Mouse (Mus musculus) embryonic facial prominence, embryonic 13.5 days (tissue): ENCODE measurements around the gene Arid1b. TPM values are rescaled to one million over a fixed set of nuclear protein-coding genes. Genes with fewer than 3 reads are reported as not detected.
A peak's percentile ranks its signal among the peaks of the same experiment; 100 is the strongest.

Source experiments
- ATAC-seq: fragments of 200-750 bp; cut with Nextera tagmentation; 2 replicates; pipeline ENCODE4 v1.8.0; 2017; ENCODE audit warnings: low read depth; ENCODE audit not compliant: insufficient number of reproducible peaks, insufficient read depth, low FRiP score, low TSS enrichment
- H3K27ac ChIP-seq: fragments of 300-500 bp; sonication (generic); 2 replicates; pipeline ENCODE4 v1.5.1; 2015; ENCODE audit warnings: moderate library complexity, mild to moderate bottlenecking, inconsistent platforms
- H3K27me3 ChIP-seq: fragments of 300-500 bp; sonication (generic); 2 replicates; pipeline ENCODE4 v1.6.1; 2015; ENCODE audit warnings: mild to moderate bottlenecking, inconsistent platforms
- H3K36me3 ChIP-seq: fragments of 300-500 bp; sonication (generic); 2 replicates; pipeline ENCODE4 v1.6.1; 2015; ENCODE audit warnings: mild to moderate bottlenecking, inconsistent platforms
- H3K4me1 ChIP-seq: fragments of 300-500 bp; sonication (generic); 2 replicates; pipeline ENCODE4 v1.6.1; 2015; ENCODE audit warnings: inconsistent platforms
- H3K4me2 ChIP-seq: fragments of 300-500 bp; sonication (generic); 2 replicates; pipeline ENCODE4 v1.6.1; 2015; ENCODE audit warnings: moderate library complexity, mild to moderate bottlenecking, inconsistent platforms
- H3K4me3 ChIP-seq: fragments of 300-500 bp; sonication (generic); 2 replicates; pipeline ENCODE4 v1.5.1; 2015; ENCODE audit warnings: mild to moderate bottlenecking, inconsistent platforms
- H3K9ac ChIP-seq: fragments of 300-500 bp; sonication (generic); 2 replicates; pipeline ENCODE4 v1.6.1; 2015; ENCODE audit warnings: mild to moderate bottlenecking, inconsistent platforms
- H3K9me3 ChIP-seq: fragments of 300-500 bp; sonication (generic); 2 replicates; pipeline ENCODE4 v1.6.1; 2016; ENCODE audit warnings: inconsistent platforms
- WGBS: fragments of 180-500 bp; shearing (Covaris S2); methylation state at CpG from one replicate; pipeline ENCODE4 v1.1.7; 2015; ENCODE audit warnings: mixed read lengths; 5-methylcytosine and 5-hydroxymethylcytosine counted together
- polyA plus RNA-seq: library from polyadenylated mRNA; unstranded; fragments of >200 nt; fragmentation: Nextera tagmentation; extraction: Ambion mirVana; gene quantifications from 2 replicates; pipeline ENCODE4 v1.2.1, GENCODE M21; 2015

The Arid1b gene
- polyA plus RNA-seq, 1 experiment from 2014 or later, result 13.0 TPM

GRCm38 (mm10) chr17:5238387-5239245, 244.5 kb downstream of the Arid1b start:
- Histone ChIP-seq H3K36me3 (0 out of 2 replicates have a peak, but pooled peaks cover 3% of the 10 kb centered on the region), H3K4me2 (no peak overlapping the region), H3K9ac (no peak overlapping the region), H3K9me3 (no peaks in the 10 kb centered on the region), H3K4me3 (no peak overlapping the region), H3K27ac (no peak overlapping the region), H3K27me3 (no peaks in the 10 kb centered on the region), H3K4me1 (peaks cover 53% of the 10 kb centered on the region)
- 78% methylated on average over 16 of the region's 16 CpGs for WGBS
- no peak for ATAC-seq

GRCm38 (mm10) chr17:5244526-5244925, 250.4 kb downstream of the Arid1b start:
- no peak for ATAC-seq
- H3K36me3 ChIP-seq, result peaks cover 9% of the 10 kb centered on the region; the same call in 1 of the 2 replicates
- H3K9me3 ChIP-seq, result no peaks in the 10 kb centered on the region
- H3K4me1 ChIP-seq, result peaks cover 22% of the 10 kb centered on the region
- no peak overlapping the region for H3K4me3 ChIP-seq
- H3K4me2 ChIP-seq, result no peak overlapping the region
- no peaks in the 10 kb centered on the region for H3K27me3 ChIP-seq
- H3K9ac ChIP-seq, result no peak overlapping the region
- 67% methylated on average over 2 of the region's 2 CpGs for WGBS
- H3K27ac ChIP-seq, result no peak overlapping the region

- 87% methylated on average over 11 of the region's 11 CpGs for WGBS
- no peak overlapping the region for H3K4me2 ChIP-seq
- no peak overlapping the region for H3K9ac ChIP-seq
- H3K36me3 ChIP-seq, result peaks cover 17% of the 10 kb centered on the region; the same call in 1 of the 2 replicates
- no peaks in the 10 kb centered on the region for H3K27me3 ChIP-seq
- no peaks in the 10 kb centered on the region for H3K9me3 ChIP-seq
- H3K4me1 ChIP-seq, result peaks cover 28% of the 10 kb centered on the region
- no peak overlapping the region for H3K27ac ChIP-seq
- H3K4me3 ChIP-seq, result no peak overlapping the region
- ATAC-seq, result no peak
Measured at GRCm38 (mm10) chr17:5246688-5247087, 252.6 kb downstream of the Arid1b start.

GRCm38 (mm10) chr17:5247247-5247646, 253.1 kb downstream of the Arid1b start:
- Histone ChIP-seq H3K4me2 (no peak overlapping the region), H3K9me3 (no peaks in the 10 kb centered on the region), H3K4me3 (no peak overlapping the region), H3K9ac (no peak overlapping the region), H3K27ac (no peak overlapping the region), H3K4me1 (peaks cover 28% of the 10 kb centered on the region), H3K36me3 (peaks cover 17% of the 10 kb centered on the region; the same call in 1 of the 2 replicates), H3K27me3 (no peaks in the 10 kb centered on the region)
- whole genome bisulfite sequencing, result 90% methylated on average over 7 of the region's 7 CpGs
- ATAC-seq, result no peak

GRCm38 (mm10) chr17:5247737-5248136, 253.6 kb downstream of the Arid1b start:
- H3K4me1 ChIP-seq, result peaks cover 28% of the 10 kb centered on the region
- H3K36me3 ChIP-seq, result peaks cover 16% of the 10 kb centered on the region; the same call in 1 of the 2 replicates
- H3K9ac ChIP-seq, result no peak overlapping the region
- ATAC-seq, result no peak
- H3K27ac ChIP-seq, result no peak overlapping the region
- no peaks in the 10 kb centered on the region for H3K9me3 ChIP-seq
- no peak overlapping the region for H3K4me3 ChIP-seq
- no peaks in the 10 kb centered on the region for H3K27me3 ChIP-seq
- no peak overlapping the region for H3K4me2 ChIP-seq
- WGBS, result 93% methylated on average over 15 of the region's 15 CpGs

GRCm38 (mm10) chr17:5248957-5249656, 255.0 kb downstream of the Arid1b start:
- H3K4me2 ChIP-seq, result no peak overlapping the region
- H3K4me1 ChIP-seq, result peaks cover 28% of the 10 kb centered on the region
- no peaks in the 10 kb centered on the region for H3K9me3 ChIP-seq
- no peak for ATAC-seq
- 47% methylated on average over 17 of the region's 17 CpGs for WGBS
- peaks cover 14% of the 10 kb centered on the region; the same call in 1 of the 2 replicates for H3K36me3 ChIP-seq
- H3K27me3 ChIP-seq, result no peaks in the 10 kb centered on the region
- H3K9ac ChIP-seq, result no peak overlapping the region
- H3K4me3 ChIP-seq, result no peak overlapping the region
- H3K27ac ChIP-seq, result peak overlapping the region; percentile 44; the same call in 1 of the 2 replicates

- Histone ChIP-seq H3K27ac (no peak overlapping the region), H3K4me3 (no peak overlapping the region), H3K36me3 (peaks cover 14% of the 10 kb centered on the region; the same call in 1 of the 2 replicates), H3K9me3 (no peaks in the 10 kb centered on the region), H3K4me1 (peaks cover 32% of the 10 kb centered on the region), H3K9ac (no peak overlapping the region), H3K4me2 (no peak overlapping the region), H3K27me3 (no peaks in the 10 kb centered on the region)
- ATAC-seq, result no peak
- 77% methylated on average over 9 of the region's 9 CpGs for WGBS
Measured at GRCm38 (mm10) chr17:5249681-5250180, 255.6 kb downstream of the Arid1b start.

- Histone ChIP-seq H3K4me2 (no peak overlapping the region), H3K4me3 (no peak overlapping the region), H3K27me3 (no peaks in the 10 kb centered on the region), H3K36me3 (0 out of 2 replicates have a peak, but pooled peaks cover 8% of the 10 kb centered on the region), H3K9ac (no peak overlapping the region), H3K4me1 (peaks cover 32% of the 10 kb centered on the region), H3K27ac (no peak overlapping the region), H3K9me3 (no peaks in the 10 kb centered on the region)
- WGBS, result 28% methylated on average over 3 of the region's 3 CpGs
- ATAC-seq, result no peak
Measured at GRCm38 (mm10) chr17:5252436-5252835, 258.3 kb downstream of the Arid1b start.

- no peak for ATAC-seq
- 64% methylated on average over 16 of the region's 16 CpGs for WGBS
- Histone ChIP-seq H3K27ac (no peak overlapping the region), H3K4me2 (no peak overlapping the region), H3K4me3 (no peak overlapping the region), H3K36me3 (0 out of 2 replicates have a peak, but pooled peaks cover 6% of the 10 kb centered on the region), H3K4me1 (peaks cover 13% of the 10 kb centered on the region), H3K9me3 (no peaks in the 10 kb centered on the region), H3K9ac (no peak overlapping the region), H3K27me3 (no peaks in the 10 kb centered on the region)
Measured at GRCm38 (mm10) chr17:5254717-5255617, 260.8 kb downstream of the Arid1b start.

- Histone ChIP-seq H3K4me1 (peaks cover 11% of the 10 kb centered on the region), H3K27me3 (no peaks in the 10 kb centered on the region), H3K27ac (no peak overlapping the region), H3K36me3 (0 out of 2 replicates have a peak, but pooled peaks cover 4% of the 10 kb centered on the region), H3K4me2 (no peak overlapping the region), H3K9me3 (no peaks in the 10 kb centered on the region), H3K9ac (no peak overlapping the region), H3K4me3 (no peak overlapping the region)
- ATAC-seq, result no peak
- WGBS, result 89% methylated on average over 2 of the region's 2 CpGs
Measured at GRCm38 (mm10) chr17:5255618-5255933, 261.4 kb downstream of the Arid1b start.

GRCm38 (mm10) chr17:5258978-5259377, 264.8 kb downstream of the Arid1b start:
- Histone ChIP-seq H3K4me1 (peaks cover 26% of the 10 kb centered on the region), H3K4me3 (no peak overlapping the region), H3K27me3 (no peaks in the 10 kb centered on the region), H3K36me3 (peaks cover 5% of the 10 kb centered on the region), H3K27ac (no peak overlapping the region), H3K9ac (no peak overlapping the region), H3K4me2 (no peak overlapping the region), H3K9me3 (no peaks in the 10 kb centered on the region)
- 62% methylated on average over 9 of the region's 9 CpGs for WGBS
- ATAC-seq, result no peak
